Mouse (Mus musculus) spleen, adult 2 months (tissue): ENCODE measurements at regions not wholly inside any gene's neighbourhood (a gene's known extent, or its start where the extent isn't known, plus 50 kb on each side); places are given as distances from the start of the nearest gene placed in this dataset.

ENCODE experiments used
- CTCF ChIP-seq: fragments of 200-500 bp; IDR thresholded peaks from 2 replicates; pipeline ENCODE4 v1.5.1; 2011; ENCODE audit warnings: mild to moderate bottlenecking, inconsistent platforms; ENCODE audit not compliant: insufficient read depth, insufficient read length, insufficient replicate concordance; ENCODE audit errors: extremely low read depth
- POLR2A ChIP-seq: fragments of 200-500 bp; IDR thresholded peaks from 2 replicates; pipeline ENCODE4 v1.6.1; 2011; ENCODE audit warnings: low read depth, low read length, inconsistent platforms

DNA sequence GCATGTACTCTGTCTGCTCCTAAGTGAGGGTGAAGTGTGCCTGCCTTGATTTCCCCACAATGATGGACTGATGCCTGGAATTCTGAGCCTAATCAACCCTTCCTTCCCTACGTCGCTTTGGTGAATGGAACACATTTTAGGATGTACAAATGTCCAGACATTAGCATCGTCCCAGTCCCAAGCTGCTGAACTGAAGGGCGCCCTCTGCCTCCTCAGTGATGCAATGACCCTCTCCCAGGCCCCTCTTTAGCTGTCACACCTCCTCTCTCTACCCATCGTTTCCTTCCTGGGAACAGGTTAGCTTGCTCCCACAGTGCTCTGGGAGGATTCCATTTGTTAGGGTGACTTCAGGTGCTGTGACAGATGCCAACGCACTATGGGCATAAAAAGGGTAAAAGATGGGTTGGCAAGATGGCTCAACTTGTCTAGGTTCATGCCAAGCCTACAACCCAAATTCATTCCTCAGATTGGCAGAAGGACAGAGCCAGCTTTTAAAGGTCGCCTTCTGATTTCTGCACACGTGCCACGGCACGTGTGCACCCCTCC is 140.8 kb downstream of the Unc5cl start:
- no peak for TF ChIP-seq CTCF
- no peak for TF ChIP-seq POLR2A
